Mouse (Mus musculus): ENCODE results near the gene Rpl9-ps6. TPM values are rescaled to one million over a fixed set of nuclear protein-coding genes. Genes with fewer than 3 reads are reported as not detected.

Gene Rpl9-ps6
- 97.9 and 104 TPM in 2 replicates for polyA plus RNA-seq (2014; fragmentation: Nextera tagmentation; extraction: Ambion mirVana)

GRCm38 (mm10) chr19:32466478-32466877 lies at the start of gene Rpl9-ps6:
Gene Rpl9-ps6 (minus strand): TSS chr19:32466578.
- Histone ChIP-seq H3K27ac (ENCODE audit: low read depth, low read length) (no peak within 1 kb of the TSS), H3K4me1 (ENCODE audit: control insufficient read depth, insufficient read depth, low read length) (no peaks in the 10 kb centered on the region), H3K36me3 (ENCODE audit: control insufficient read depth, insufficient read depth, low read length) (no peaks in the 10 kb centered on the region), H3K9me3 (ENCODE audit: control insufficient read depth, low read length) (no peaks in the 10 kb centered on the region), H3K27me3 (ENCODE audit: control insufficient read depth, insufficient read depth, low read length) (no peaks in the 10 kb centered on the region), H3K9ac (ENCODE audit: low read length) (no peak within 1 kb of the TSS), H3K4me2 (ENCODE audit: low read depth) (no peak within 1 kb of the TSS), H3K4me3 (ENCODE audit: low read depth, low read length) (no peak within 1 kb of the TSS)
- WGBS: 89% methylated on average over 5 of the region's 6 CpGs
- no peak for DNase-seq (ENCODE audit: low spot score)
- no peak for ATAC-seq (ENCODE audit: insufficient read depth, low FRiP score, low TSS enrichment)

- 38% methylated on average over 1 of the region's 1 CpGs for WGBS
- no peaks in the 10 kb centered on the region for H3K9me3 ChIP-seq (ENCODE audit: control insufficient read depth, low read length)
- H3K4me3 ChIP-seq (ENCODE audit: low read depth, low read length): no peak overlapping the region
- peaks cover 6% of the 10 kb centered on the region for H3K36me3 ChIP-seq (ENCODE audit: control insufficient read depth, insufficient read depth, low read length)
- no peak overlapping the region for H3K9ac ChIP-seq (ENCODE audit: low read length)
- no peak for DNase-seq (ENCODE audit: low spot score)
- H3K4me2 ChIP-seq (ENCODE audit: low read depth): no peak overlapping the region
- no peak overlapping the region for H3K27ac ChIP-seq (ENCODE audit: low read depth, low read length)
- H3K27me3 ChIP-seq (ENCODE audit: control insufficient read depth, insufficient read depth, low read length): no peaks in the 10 kb centered on the region
- no peaks in the 10 kb centered on the region for H3K4me1 ChIP-seq (ENCODE audit: control insufficient read depth, insufficient read depth, low read length)
- ATAC-seq (ENCODE audit: insufficient read depth, low FRiP score, low TSS enrichment): no peak
These were observed 46.1 kb upstream of the Rpl9-ps6 start for GRCm38 (mm10) chr19:32512518-32512917.

GRCm38 (mm10) chr19:32510962-32511361 lies 44.6 kb upstream of the Rpl9-ps6 start:
- H3K36me3 ChIP-seq (ENCODE audit: control insufficient read depth, insufficient read depth, low read length): peaks cover 6% of the 10 kb centered on the region
- no peak overlapping the region for H3K9ac ChIP-seq (ENCODE audit: low read length)
- no peak overlapping the region for H3K4me2 ChIP-seq (ENCODE audit: low read depth)
- no peaks in the 10 kb centered on the region for H3K4me1 ChIP-seq (ENCODE audit: control insufficient read depth, insufficient read depth, low read length)
- H3K27ac ChIP-seq (ENCODE audit: low read depth, low read length): no peak overlapping the region
- ATAC-seq (ENCODE audit: insufficient read depth, low FRiP score, low TSS enrichment) (no peak), DNase-seq (ENCODE audit: low spot score) (no peak)
- 98% methylated on average over 6 of the region's 6 CpGs for WGBS
- H3K4me3 ChIP-seq (ENCODE audit: low read depth, low read length): no peak overlapping the region
- H3K27me3 ChIP-seq (ENCODE audit: control insufficient read depth, insufficient read depth, low read length): no peaks in the 10 kb centered on the region
- no peaks in the 10 kb centered on the region for H3K9me3 ChIP-seq (ENCODE audit: control insufficient read depth, low read length)

GRCm38 (mm10) chr19:32510267-32510666 lies 43.9 kb upstream of the Rpl9-ps6 start:
- no peak for ATAC-seq (ENCODE audit: insufficient read depth, low FRiP score, low TSS enrichment)
- 76% methylated on average over 3 of the region's 3 CpGs for WGBS
- Histone ChIP-seq H3K9me3 (ENCODE audit: control insufficient read depth, low read length) (no peaks in the 10 kb centered on the region), H3K27me3 (ENCODE audit: control insufficient read depth, insufficient read depth, low read length) (no peaks in the 10 kb centered on the region), H3K4me3 (ENCODE audit: low read depth, low read length) (no peak overlapping the region), H3K4me2 (ENCODE audit: low read depth) (no peak overlapping the region), H3K27ac (ENCODE audit: low read depth, low read length) (no peak overlapping the region), H3K4me1 (ENCODE audit: control insufficient read depth, insufficient read depth, low read length) (no peaks in the 10 kb centered on the region), H3K36me3 (ENCODE audit: control insufficient read depth, insufficient read depth, low read length) (peaks cover 6% of the 10 kb centered on the region), H3K9ac (ENCODE audit: low read length) (no peak overlapping the region)
- DNase-seq (ENCODE audit: low spot score): no peak

- DNase-seq (ENCODE audit: low spot score) (no peak), ATAC-seq (ENCODE audit: insufficient read depth, low FRiP score, low TSS enrichment) (no peak)
- Histone ChIP-seq H3K9me3 (ENCODE audit: control insufficient read depth, low read length) (no peaks in the 10 kb centered on the region), H3K27me3 (ENCODE audit: control insufficient read depth, insufficient read depth, low read length) (no peaks in the 10 kb centered on the region), H3K4me3 (ENCODE audit: low read depth, low read length) (no peak overlapping the region), H3K9ac (ENCODE audit: low read length) (no peak overlapping the region), H3K27ac (ENCODE audit: low read depth, low read length) (no peak overlapping the region), H3K4me2 (ENCODE audit: low read depth) (no peak overlapping the region), H3K4me1 (ENCODE audit: control insufficient read depth, insufficient read depth, low read length) (no peaks in the 10 kb centered on the region), H3K36me3 (ENCODE audit: control insufficient read depth, insufficient read depth, low read length) (peaks cover 2% of the 10 kb centered on the region; the same call in 1 of the 2 replicates)
- 96% methylated on average over 9 of the region's 9 CpGs for WGBS
These were observed 41.1 kb upstream of the Rpl9-ps6 start for GRCm38 (mm10) chr19:32507526-32507925.

- no peaks in the 10 kb centered on the region for H3K9me3 ChIP-seq (ENCODE audit: control insufficient read depth, low read length)
- H3K27me3 ChIP-seq (ENCODE audit: control insufficient read depth, insufficient read depth, low read length): no peaks in the 10 kb centered on the region
- H3K4me1 ChIP-seq (ENCODE audit: control insufficient read depth, insufficient read depth, low read length): no peaks in the 10 kb centered on the region
- 93% methylated on average over 6 of the region's 6 CpGs for WGBS
- peaks cover 2% of the 10 kb centered on the region; the same call in 1 of the 2 replicates for H3K36me3 ChIP-seq (ENCODE audit: control insufficient read depth, insufficient read depth, low read length)
- H3K4me2 ChIP-seq (ENCODE audit: low read depth): no peak overlapping the region
- no peak overlapping the region for H3K4me3 ChIP-seq (ENCODE audit: low read depth, low read length)
- DNase-seq (ENCODE audit: low spot score): no peak
- ATAC-seq (ENCODE audit: insufficient read depth, low FRiP score, low TSS enrichment): no peak
- H3K27ac ChIP-seq (ENCODE audit: low read depth, low read length): no peak overlapping the region
- H3K9ac ChIP-seq (ENCODE audit: low read length): no peak overlapping the region
These were observed 40.7 kb upstream of the Rpl9-ps6 start for GRCm38 (mm10) chr19:32507100-32507499.

GRCm38 (mm10) chr19:32506514-32506913 lies 40.1 kb upstream of the Rpl9-ps6 start:
- Histone ChIP-seq H3K27ac (ENCODE audit: low read depth, low read length) (no peak overlapping the region), H3K36me3 (ENCODE audit: control insufficient read depth, insufficient read depth, low read length) (no peaks in the 10 kb centered on the region)

GRCm38 (mm10) chr19:32506081-32506480 lies 39.7 kb upstream of the Rpl9-ps6 start:
- 89% methylated on average over 8 of the region's 8 CpGs for WGBS
- H3K4me1 ChIP-seq (ENCODE audit: control insufficient read depth, insufficient read depth, low read length): no peaks in the 10 kb centered on the region
- ATAC-seq (ENCODE audit: insufficient read depth, low FRiP score, low TSS enrichment) (no peak), DNase-seq (ENCODE audit: low spot score) (no peak)
- no peak overlapping the region for H3K27ac ChIP-seq (ENCODE audit: low read depth, low read length)
- H3K27me3 ChIP-seq (ENCODE audit: control insufficient read depth, insufficient read depth, low read length): no peaks in the 10 kb centered on the region
- no peaks in the 10 kb centered on the region for H3K9me3 ChIP-seq (ENCODE audit: control insufficient read depth, low read length)
- no peak overlapping the region for H3K4me3 ChIP-seq (ENCODE audit: low read depth, low read length)
- no peak overlapping the region for H3K4me2 ChIP-seq (ENCODE audit: low read depth)
- H3K36me3 ChIP-seq (ENCODE audit: control insufficient read depth, insufficient read depth, low read length): no peaks in the 10 kb centered on the region
- H3K9ac ChIP-seq (ENCODE audit: low read length): no peak overlapping the region

More at GRCm38 (mm10) chr19:32506514-32506913, 40.1 kb upstream of the Rpl9-ps6 start:
- DNase-seq (ENCODE audit: low spot score) (no peak), ATAC-seq (ENCODE audit: insufficient read depth, low FRiP score, low TSS enrichment) (no peak)
- H3K4me3 ChIP-seq (ENCODE audit: low read depth, low read length): no peak overlapping the region
- 95% methylated on average over 5 of the region's 5 CpGs for WGBS
- no peaks in the 10 kb centered on the region for H3K27me3 ChIP-seq (ENCODE audit: control insufficient read depth, insufficient read depth, low read length)
- H3K4me2 ChIP-seq (ENCODE audit: low read depth): no peak overlapping the region
- H3K4me1 ChIP-seq (ENCODE audit: control insufficient read depth, insufficient read depth, low read length): no peaks in the 10 kb centered on the region
- no peaks in the 10 kb centered on the region for H3K9me3 ChIP-seq (ENCODE audit: control insufficient read depth, low read length)
- H3K9ac ChIP-seq (ENCODE audit: low read length): no peak overlapping the region

GRCm38 (mm10) chr19:32501414-32501813 lies 35.0 kb upstream of the Rpl9-ps6 start:
- Histone ChIP-seq H3K27ac (ENCODE audit: low read depth, low read length) (no peak overlapping the region), H3K27me3 (ENCODE audit: control insufficient read depth, insufficient read depth, low read length) (no peaks in the 10 kb centered on the region), H3K9ac (ENCODE audit: low read length) (no peak overlapping the region), H3K36me3 (ENCODE audit: control insufficient read depth, insufficient read depth, low read length) (peaks cover 2% of the 10 kb centered on the region; the same call in 1 of the 2 replicates), H3K4me3 (ENCODE audit: low read depth, low read length) (no peak overlapping the region), H3K4me1 (ENCODE audit: control insufficient read depth, insufficient read depth, low read length) (no peaks in the 10 kb centered on the region), H3K9me3 (ENCODE audit: control insufficient read depth, low read length) (no peaks in the 10 kb centered on the region), H3K4me2 (ENCODE audit: low read depth) (no peak overlapping the region)
- WGBS: 85% methylated on average over 6 of the region's 6 CpGs
- ATAC-seq (ENCODE audit: insufficient read depth, low FRiP score, low TSS enrichment): no peak; the same call in 1 of the 2 replicates
- no peak for DNase-seq (ENCODE audit: low spot score)

Measured in neural tube, embryonic 11.5 days (tissue).